Mouse (Mus musculus) erythroblast, embryonic 14.5 days (primary cell): ENCODE data around the gene Apba1.

Experiments used
- GATA1 ChIP-seq: IDR thresholded peaks from 2 replicates; pipeline ENCODE4 v1.6.1; 2012; ENCODE audit warnings: low read length, inconsistent platforms, mixed read lengths
- TAL1 ChIP-seq: IDR thresholded peaks from 3 replicates; pipeline ENCODE4 v1.6.1; 2012; ENCODE audit warnings: low read length, inconsistent platforms, mixed read lengths

DNA sequence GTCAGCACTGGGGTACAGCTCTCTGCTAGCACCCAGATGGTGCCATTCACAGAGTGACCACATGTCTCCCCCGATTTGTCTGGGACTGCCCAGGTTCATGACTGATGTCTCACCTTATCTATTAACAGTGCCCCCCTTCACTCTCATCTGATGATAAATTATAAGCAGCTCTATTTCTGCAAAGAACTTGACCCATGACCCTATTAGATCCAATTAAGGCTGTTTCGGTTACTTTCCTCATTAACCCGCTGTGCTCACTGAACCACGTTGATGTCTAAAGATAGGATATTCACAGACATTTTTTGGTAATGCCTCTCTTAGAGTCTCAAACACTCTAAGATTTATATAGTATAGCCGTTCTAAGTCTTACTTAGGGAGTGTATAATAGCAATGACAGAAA lies 52.3 kb downstream of the Apba1 start:
- TF ChIP-seq GATA1 = no peak
- no peak for TF ChIP-seq TAL1
